Mouse (Mus musculus) megakaryocyte, embryonic 14.5 days (primary cell): ENCODE results near the gene Eef2k. TPM values are rescaled to one million over a fixed set of nuclear protein-coding genes. Genes with fewer than 3 reads are reported as not detected.
A peak's percentile ranks its signal among the peaks of the same experiment; 100 is the strongest.

Source experiments
- H3K27me3 ChIP-seq: replicated peaks from 2 replicates; pipeline ENCODE3; 2012; ENCODE audit warnings: inconsistent platforms
- H3K36me3 ChIP-seq: replicated peaks from 2 replicates; pipeline ENCODE3; 2012; ENCODE audit warnings: low read length, inconsistent platforms, mixed read lengths
- H3K4me1 ChIP-seq: 2 replicates; pipeline ENCODE4 v1.6.1; 2012; ENCODE audit warnings: inconsistent platforms
- H3K4me3 ChIP-seq: replicated peaks from 2 replicates; pipeline ENCODE3; 2012; ENCODE audit warnings: moderate library complexity, mild to moderate bottlenecking, inconsistent platforms
- H3K9me3 ChIP-seq: 2 replicates; pipeline ENCODE4 v1.6.1; 2012; ENCODE audit warnings: inconsistent platforms
- FLI1 ChIP-seq: IDR thresholded peaks from 2 replicates; pipeline ENCODE4 v1.6.1; 2012; ENCODE audit warnings: low read length, inconsistent platforms, mixed read lengths
- GATA1 ChIP-seq: IDR thresholded peaks from 3 replicates; pipeline ENCODE4 v1.6.1; 2012; ENCODE audit warnings: mixed read lengths, low read length, inconsistent platforms, borderline replicate concordance
- polyA plus RNA-seq: library from polyadenylated mRNA; stranded (reverse); fragments of >175 nt; gene quantifications from 2 replicates; pipeline ENCODE4 v1.2.3, GENCODE M21; 2012; ENCODE audit warnings: low replicate concordance; ENCODE audit not compliant: insufficient read depth

Eef2k gene
- polyA plus RNA-seq, 1 experiment, result 42.9 TPM

DNA sequence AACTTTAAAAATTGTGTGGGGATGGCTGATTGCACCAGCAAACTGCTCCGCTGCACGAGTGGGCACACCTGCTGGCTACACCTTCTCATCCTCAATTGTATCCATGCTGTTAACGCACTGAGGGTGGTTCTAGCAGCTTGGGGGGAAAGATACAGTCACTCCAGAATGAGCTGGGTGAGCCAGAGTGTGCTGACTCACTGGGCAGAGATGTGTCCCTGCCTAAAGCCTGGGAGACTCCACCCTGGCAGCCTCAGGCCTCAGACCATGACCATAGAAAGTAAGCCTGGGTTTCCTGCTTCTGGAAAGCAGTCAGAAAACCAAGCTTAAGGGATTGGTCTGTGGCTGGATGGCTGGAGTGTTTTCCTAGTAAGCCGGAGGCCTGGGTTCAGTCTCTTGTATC is 23.2 kb downstream of the Eef2k start:
- peaks cover 6% of the 10 kb centered on the region for H3K36me3 ChIP-seq
- peaks cover 100% of the 10 kb centered on the region for H3K4me1 ChIP-seq
- H3K4me3 ChIP-seq, result peak overlapping the region; percentile 87
- TF ChIP-seq GATA1 (no peak), FLI1 (no peak)
- H3K9me3 ChIP-seq, result no peaks in the 10 kb centered on the region
- H3K27me3 ChIP-seq, result no peaks in the 10 kb centered on the region

DNA sequence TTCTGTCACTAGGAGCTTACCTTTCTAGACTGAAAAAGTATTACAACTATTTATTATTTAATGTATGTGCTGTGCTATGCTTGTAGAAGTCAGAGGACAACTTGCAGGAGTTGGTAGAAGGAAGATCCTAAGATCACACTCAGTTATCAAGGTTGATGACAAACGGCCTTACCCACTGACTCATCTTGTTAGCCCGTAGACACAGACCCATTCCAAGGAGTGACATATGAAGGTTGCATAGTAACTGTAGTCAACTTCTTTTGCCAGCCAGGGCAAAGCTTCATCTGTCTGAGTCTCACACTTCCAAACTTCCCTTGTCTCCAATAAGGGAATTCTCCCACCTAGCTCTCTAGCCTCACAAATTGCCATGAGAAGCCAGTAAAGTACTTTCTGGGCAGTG is 24.1 kb downstream of the Eef2k start:
- TF ChIP-seq FLI1 (no peak), GATA1 (no peak)
- no peaks in the 10 kb centered on the region for H3K9me3 ChIP-seq
- H3K36me3 ChIP-seq, result peaks cover 10% of the 10 kb centered on the region
- H3K27me3 ChIP-seq, result no peaks in the 10 kb centered on the region
- H3K4me3 ChIP-seq, result peak overlapping the region; percentile 24
- H3K4me1 ChIP-seq, result peaks cover 100% of the 10 kb centered on the region

- Histone ChIP-seq H3K4me1 (peaks cover 92% of the 10 kb centered on the region), H3K9me3 (no peaks in the 10 kb centered on the region), H3K4me3 (no peak overlapping the region), H3K27me3 (no peaks in the 10 kb centered on the region), H3K36me3 (peaks cover 10% of the 10 kb centered on the region)
- TF ChIP-seq FLI1 (no peak), GATA1 (no peak)
Observed at GRCm38 (mm10) chr7:120867720-120868119, 25.1 kb downstream of the Eef2k start.

- TF ChIP-seq GATA1 (no peak), FLI1 (no peak)
- H3K4me1 ChIP-seq, result peaks cover 75% of the 10 kb centered on the region
- peak overlapping the region; percentile 28 for H3K4me3 ChIP-seq
- no peaks in the 10 kb centered on the region for H3K9me3 ChIP-seq
- no peaks in the 10 kb centered on the region for H3K27me3 ChIP-seq
- H3K36me3 ChIP-seq, result peaks cover 29% of the 10 kb centered on the region
Observed at GRCm38 (mm10) chr7:120869883-120870282, 27.3 kb downstream of the Eef2k start.

GRCm38 (mm10) chr7:120870431-120871008 is 27.9 kb downstream of the Eef2k start:
- Histone ChIP-seq H3K4me3 (no peak overlapping the region), H3K9me3 (no peaks in the 10 kb centered on the region), H3K27me3 (no peaks in the 10 kb centered on the region), H3K4me1 (peaks cover 75% of the 10 kb centered on the region), H3K36me3 (peaks cover 36% of the 10 kb centered on the region)
- TF ChIP-seq FLI1 (no peak), GATA1 (no peak)

GRCm38 (mm10) chr7:120873083-120873482 is 30.5 kb downstream of the Eef2k start:
- Histone ChIP-seq H3K4me3 (no peak overlapping the region), H3K9me3 (no peaks in the 10 kb centered on the region), H3K4me1 (peaks cover 70% of the 10 kb centered on the region), H3K36me3 (peaks cover 54% of the 10 kb centered on the region), H3K27me3 (no peaks in the 10 kb centered on the region)
- TF ChIP-seq FLI1, result no peak
- no peak for TF ChIP-seq GATA1

DNA sequence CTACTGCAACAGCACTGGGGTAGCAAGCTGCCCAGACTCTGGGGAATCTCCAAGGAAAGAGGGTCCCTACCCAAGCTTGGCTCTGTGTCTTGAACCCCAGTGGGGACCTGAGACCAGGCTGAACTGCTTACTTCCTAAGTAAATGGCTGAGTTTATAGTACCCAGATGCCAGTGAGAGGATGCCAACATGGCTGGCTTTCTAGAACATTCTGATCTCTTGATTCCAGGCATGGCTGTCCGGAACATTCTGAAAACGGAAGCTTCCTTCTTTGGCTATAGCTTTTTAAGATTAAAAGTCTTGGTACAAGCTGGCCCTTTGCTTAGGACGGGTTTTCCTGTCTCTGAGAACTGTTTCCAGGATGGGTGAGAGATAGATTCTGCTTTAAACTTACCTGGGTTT is 31.4 kb downstream of the Eef2k start:
- TF ChIP-seq FLI1 (no peak), GATA1 (no peak)
- no peak overlapping the region for H3K4me3 ChIP-seq
- H3K36me3 ChIP-seq, result peaks cover 57% of the 10 kb centered on the region

DNA sequence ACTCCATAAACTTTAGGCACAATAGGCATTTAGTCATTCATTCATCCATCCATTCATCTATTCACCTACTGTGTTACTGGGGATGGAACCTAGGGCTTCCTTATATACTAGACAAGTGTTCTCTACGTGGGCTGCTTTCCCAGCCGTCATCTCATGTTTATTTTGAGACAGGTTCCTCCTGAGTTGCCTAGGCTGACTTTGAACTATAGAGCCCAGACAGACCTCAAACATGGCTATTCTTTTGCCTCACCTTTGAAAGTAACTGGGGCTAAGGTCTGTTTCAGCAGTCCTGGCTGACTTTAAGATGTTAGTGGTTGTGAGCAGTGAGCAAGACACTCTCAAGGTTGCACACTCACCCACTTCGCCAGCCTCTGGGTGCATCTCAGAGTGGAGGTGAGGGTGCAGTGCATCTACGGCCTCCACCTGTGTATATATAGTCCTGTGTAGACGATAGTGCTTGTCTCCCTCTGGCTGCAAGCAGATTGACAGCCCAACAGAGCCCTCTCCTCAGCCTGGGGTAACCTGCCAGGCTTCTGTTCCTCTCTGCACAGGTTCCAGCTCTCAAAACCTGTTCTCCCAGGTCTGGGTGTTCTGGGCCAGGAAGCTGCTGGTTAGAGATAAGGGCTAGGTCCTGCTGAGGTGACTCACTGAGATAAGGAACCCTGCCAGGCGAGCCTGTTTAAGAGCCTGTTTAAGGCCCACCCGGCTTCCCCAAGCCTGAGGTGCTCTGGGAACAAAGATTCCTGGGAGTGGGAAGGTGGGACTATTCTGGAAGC is 32.3 kb downstream of the Eef2k start:
- no peak for TF ChIP-seq FLI1
- no peak for TF ChIP-seq GATA1
- Histone ChIP-seq H3K27me3 (no peaks in the 10 kb centered on the region), H3K4me3 (no peak overlapping the region), H3K36me3 (peaks cover 66% of the 10 kb centered on the region), H3K9me3 (no peaks in the 10 kb centered on the region), H3K4me1 (peaks cover 67% of the 10 kb centered on the region)

More for the DNA sequence above, 31.4 kb downstream of the Eef2k start:
- H3K27me3 ChIP-seq, result no peaks in the 10 kb centered on the region
- peaks cover 68% of the 10 kb centered on the region for H3K4me1 ChIP-seq
- no peaks in the 10 kb centered on the region for H3K9me3 ChIP-seq

- no peak for TF ChIP-seq FLI1
- no peak for TF ChIP-seq GATA1
- H3K27me3 ChIP-seq, result no peaks in the 10 kb centered on the region
- no peaks in the 10 kb centered on the region for H3K9me3 ChIP-seq
- peaks cover 67% of the 10 kb centered on the region for H3K4me1 ChIP-seq
- H3K36me3 ChIP-seq, result peaks cover 73% of the 10 kb centered on the region
- H3K4me3 ChIP-seq, result peak overlapping the region; percentile 43
Observed at GRCm38 (mm10) chr7:120875540-120876388, 33.1 kb downstream of the Eef2k start.

DNA sequence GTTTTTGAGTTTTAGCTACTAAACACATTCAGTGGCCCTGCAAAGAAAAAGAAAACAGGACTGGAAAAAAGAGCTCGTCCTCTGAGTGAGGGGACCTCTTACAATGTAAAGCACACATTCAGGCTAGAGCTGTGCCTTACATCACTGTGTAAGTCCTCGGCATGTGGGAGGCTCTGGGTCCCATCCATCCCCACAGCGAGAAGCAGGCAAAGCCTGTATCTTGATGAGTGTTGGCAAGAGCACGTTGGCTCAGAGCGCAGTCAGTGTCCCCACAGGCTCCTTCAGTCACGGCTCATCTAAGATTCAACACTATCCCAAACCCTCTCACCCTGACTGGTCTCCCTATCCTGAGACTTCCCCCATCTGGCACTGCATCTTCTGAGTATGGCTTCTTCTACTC is 35.6 kb downstream of the Eef2k start:
- Histone ChIP-seq H3K4me1 (peaks cover 77% of the 10 kb centered on the region), H3K9me3 (no peaks in the 10 kb centered on the region), H3K36me3 (peaks cover 79% of the 10 kb centered on the region), H3K4me3 (no peak overlapping the region), H3K27me3 (no peaks in the 10 kb centered on the region)
- no peak for TF ChIP-seq FLI1
- TF ChIP-seq GATA1, result no peak
